Mouse (Mus musculus) ES-Bruce4 (cell line): Measurements from ENCODE around the gene Cabcoco1. TPM values are rescaled to one million over a fixed set of nuclear protein-coding genes. Genes with fewer than 3 reads are reported as not detected.

Experiments used
- H3K27ac ChIP-seq: 2 replicates; pipeline ENCODE4 v1.5.1; 2012; ENCODE audit warnings: low read length, inconsistent platforms; ENCODE audit not compliant: insufficient read depth
- H3K27me3 ChIP-seq: 2 replicates; pipeline ENCODE4 v1.6.1; 2012; ENCODE audit warnings: mild to moderate bottlenecking, low read length, inconsistent platforms; ENCODE audit not compliant: control insufficient read depth, poor library complexity, insufficient read depth, severe bottlenecking
- H3K36me3 ChIP-seq: 2 replicates; pipeline ENCODE4 v1.6.1; 2012; ENCODE audit warnings: inconsistent platforms, mild to moderate bottlenecking, low read length, moderate library complexity; ENCODE audit not compliant: control insufficient read depth, poor library complexity, insufficient read depth, severe bottlenecking
- H3K4me1 ChIP-seq: one replicate; pipeline ENCODE4 v1.8.1; 2011; ENCODE audit warnings: low read length; ENCODE audit not compliant: control insufficient read depth, insufficient read depth
- H3K4me3 ChIP-seq: 2 replicates; pipeline ENCODE4 v1.5.1; 2011; ENCODE audit warnings: low read depth, mild to moderate bottlenecking, low read length
- H3K9ac ChIP-seq: 2 replicates; pipeline ENCODE4 v1.6.1; 2012; ENCODE audit warnings: low read depth, mild to moderate bottlenecking, inconsistent platforms; ENCODE audit not compliant: poor library complexity, severe bottlenecking
- H3K9me3 ChIP-seq: replicated peaks from 2 replicates; pipeline ENCODE4 v1.6.1; 2012; ENCODE audit warnings: mild to moderate bottlenecking, low read length, inconsistent platforms; ENCODE audit not compliant: control insufficient read depth, poor library complexity, insufficient read depth, severe bottlenecking
- CTCF ChIP-seq: IDR thresholded peaks from one replicate; pipeline ENCODE4 v1.8.1; 2011; ENCODE audit warnings: low read depth, low read length
- EP300 ChIP-seq: IDR thresholded peaks from 2 replicates; pipeline ENCODE4 v1.6.1; 2011; ENCODE audit warnings: low read depth, low read length; ENCODE audit not compliant: insufficient read depth
- POLR2A ChIP-seq: IDR thresholded peaks from one replicate; pipeline ENCODE4 v1.8.1; 2011; ENCODE audit warnings: low read length; ENCODE audit not compliant: insufficient read depth
- polyA plus RNA-seq: library from polyadenylated mRNA; stranded (reverse); fragments of >200 nt; gene quantifications from 2 replicates; pipeline ENCODE4 v1.2.4, GENCODE M21; 2011; ENCODE audit warnings: low read depth; ENCODE audit not compliant: missing spikeins, insufficient read depth, insufficient read length

The Cabcoco1 gene
- polyA plus RNA-seq, 1 experiment = not detected

DNA sequence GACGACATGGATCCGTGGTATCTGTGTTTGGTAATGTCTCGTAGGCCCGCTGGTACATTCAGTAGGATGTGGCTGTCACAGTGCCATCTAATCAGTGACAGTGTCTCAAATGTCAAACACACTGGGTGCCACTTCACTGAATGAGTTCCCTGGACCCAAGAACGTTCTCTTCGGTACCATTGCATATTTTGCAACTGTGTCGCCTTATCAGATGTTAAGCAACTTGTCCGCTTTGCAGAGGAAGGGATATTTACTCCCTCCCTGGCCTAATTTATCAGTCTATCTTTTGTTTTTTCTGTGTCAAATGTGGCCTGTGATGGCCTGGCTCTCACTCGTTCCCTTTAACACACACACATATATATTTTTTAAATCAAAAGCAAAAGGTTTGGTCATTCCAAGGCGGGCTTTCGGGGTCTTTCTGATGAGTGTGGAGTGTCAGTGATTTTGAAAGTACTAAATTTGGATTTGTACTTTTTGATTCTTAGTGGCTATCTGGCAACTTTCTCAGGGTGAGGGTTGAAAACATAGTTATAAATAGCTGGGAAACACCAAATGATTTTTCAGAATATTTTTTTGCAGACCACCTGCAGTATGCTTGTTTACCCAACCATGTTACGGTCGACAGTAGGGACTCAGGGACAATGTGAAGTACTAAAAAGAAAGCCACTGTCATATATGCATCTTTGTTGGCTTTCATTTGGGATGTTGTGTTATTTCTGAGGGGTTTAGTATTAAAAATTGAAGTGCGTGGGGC is 97.2 kb downstream of the Cabcoco1 start:
- Histone ChIP-seq H3K4me1 (no peaks in the 10 kb centered on the region), H3K36me3 (no peaks in the 10 kb centered on the region), H3K27ac (no peak overlapping the region), H3K9ac (no peak overlapping the region), H3K9me3 (no peaks in the 10 kb centered on the region), H3K4me3 (no peak overlapping the region), H3K27me3 (no peaks in the 10 kb centered on the region)
- no peak for TF ChIP-seq EP300
- TF ChIP-seq POLR2A = no peak
- no peak for TF ChIP-seq CTCF

DNA sequence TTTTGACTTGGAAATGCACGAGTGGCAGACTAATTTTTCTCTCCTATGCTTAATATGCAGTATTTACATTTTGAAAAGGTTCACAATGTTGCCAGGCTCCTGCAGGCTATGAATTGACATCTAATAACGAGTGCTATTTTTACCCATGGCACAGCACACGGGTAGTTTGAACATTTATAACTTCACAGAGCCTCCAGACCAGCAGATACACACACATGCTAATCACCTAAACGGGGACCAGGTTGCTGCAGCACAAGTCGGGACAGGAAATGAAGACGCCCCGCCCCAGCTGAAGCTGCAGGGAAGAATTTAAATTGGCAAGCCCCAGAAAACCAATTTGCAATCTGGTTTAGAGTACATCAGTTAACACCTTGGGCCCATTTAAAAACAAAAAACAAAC is 98.6 kb downstream of the Cabcoco1 start:
- no peak overlapping the region for H3K9ac ChIP-seq
- H3K27me3 ChIP-seq = no peaks in the 10 kb centered on the region
- no peaks in the 10 kb centered on the region for H3K9me3 ChIP-seq
- no peaks in the 10 kb centered on the region for H3K4me1 ChIP-seq
- TF ChIP-seq EP300 (no peak), POLR2A (no peak), CTCF (no peak)
- no peak overlapping the region for H3K4me3 ChIP-seq
- no peak overlapping the region for H3K27ac ChIP-seq
- H3K36me3 ChIP-seq = no peaks in the 10 kb centered on the region

DNA sequence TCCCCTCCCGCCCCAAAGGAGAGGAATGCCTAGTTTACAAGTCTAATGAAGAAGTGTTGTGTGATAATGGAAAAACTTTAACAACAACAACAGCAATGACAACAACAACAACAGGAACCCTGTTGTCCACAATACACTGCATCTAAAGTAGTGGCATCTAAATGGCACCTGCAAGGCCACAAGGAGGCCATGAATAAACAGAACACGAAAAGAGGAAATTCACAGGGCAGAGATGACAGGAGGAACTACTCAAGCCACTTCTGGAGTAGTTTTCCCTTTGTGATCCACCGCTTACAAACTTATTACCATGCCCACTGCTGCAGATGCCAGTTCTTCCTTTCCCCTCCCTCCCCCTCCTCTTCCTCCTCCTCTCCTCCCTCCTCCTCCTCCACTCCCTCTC is 99.0 kb downstream of the Cabcoco1 start:
- Histone ChIP-seq H3K9me3 (no peaks in the 10 kb centered on the region), H3K36me3 (no peaks in the 10 kb centered on the region), H3K4me1 (no peaks in the 10 kb centered on the region), H3K27ac (no peak overlapping the region), H3K9ac (no peak overlapping the region), H3K4me3 (no peak overlapping the region), H3K27me3 (no peaks in the 10 kb centered on the region)
- no peak for TF ChIP-seq POLR2A
- TF ChIP-seq CTCF = no peak
- no peak for TF ChIP-seq EP300

DNA sequence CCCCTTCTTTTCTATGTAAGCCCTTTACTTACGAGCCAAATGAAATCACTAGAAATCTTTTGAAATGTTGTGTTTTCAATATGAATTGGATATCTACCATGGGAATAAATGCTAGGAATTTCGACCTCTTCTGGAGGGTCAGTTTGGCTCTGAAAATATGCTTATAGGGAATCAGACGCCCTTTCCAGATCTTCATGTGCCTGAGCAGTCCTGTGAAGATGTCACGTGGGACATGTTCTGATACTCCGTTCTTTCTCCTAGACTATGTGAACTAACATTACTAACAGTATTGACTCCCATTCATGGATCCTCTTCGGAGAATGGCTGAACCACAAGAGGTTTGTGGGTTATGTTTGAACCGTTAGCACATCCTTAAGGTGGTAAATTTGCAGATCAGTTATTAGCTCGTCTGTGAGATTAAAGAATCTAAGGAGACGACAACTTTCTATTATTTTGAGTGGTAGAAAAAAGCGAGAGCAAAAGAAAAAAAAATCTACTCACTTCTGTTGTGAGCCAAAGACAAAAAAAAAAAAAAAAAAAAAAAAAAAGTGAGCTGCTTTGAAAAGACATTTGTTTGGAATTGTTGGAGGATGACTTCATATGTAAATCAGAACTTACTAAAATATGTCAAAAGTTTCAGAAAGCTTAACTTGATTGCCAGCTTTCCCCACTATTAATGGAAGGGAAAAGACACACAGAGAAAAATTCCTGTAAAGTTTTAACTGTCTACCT is 99.6 kb downstream of the Cabcoco1 start:
- Histone ChIP-seq H3K36me3 (no peaks in the 10 kb centered on the region), H3K9ac (no peak overlapping the region), H3K27me3 (no peaks in the 10 kb centered on the region), H3K9me3 (no peaks in the 10 kb centered on the region), H3K4me3 (no peak overlapping the region), H3K27ac (no peak overlapping the region), H3K4me1 (no peaks in the 10 kb centered on the region)
- no peak for TF ChIP-seq CTCF
- no peak for TF ChIP-seq EP300

DNA sequence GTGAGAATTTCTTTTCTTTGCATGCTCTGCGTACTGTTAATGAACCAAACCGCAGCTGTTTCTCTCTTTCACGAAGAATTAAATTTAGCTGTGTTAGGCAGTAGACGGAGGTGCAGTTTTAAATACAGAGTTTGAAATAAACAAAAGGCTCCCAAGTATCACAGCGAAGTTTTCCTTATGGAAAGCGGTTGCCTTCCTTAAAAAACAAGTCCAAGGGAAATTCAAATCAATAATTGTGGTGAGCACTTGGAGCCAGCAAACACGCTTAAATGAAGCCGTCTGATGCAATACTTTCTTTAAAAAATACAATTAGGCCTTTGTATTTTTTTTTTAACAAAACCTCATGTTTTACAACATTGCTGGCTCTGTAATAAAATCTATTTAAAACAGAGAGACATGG is 101.2 kb downstream of the Cabcoco1 start:
- Histone ChIP-seq H3K4me1 (no peaks in the 10 kb centered on the region), H3K27ac (no peak overlapping the region), H3K27me3 (no peaks in the 10 kb centered on the region), H3K36me3 (no peaks in the 10 kb centered on the region), H3K4me3 (no peak overlapping the region), H3K9ac (no peak overlapping the region), H3K9me3 (no peaks in the 10 kb centered on the region)
- TF ChIP-seq EP300 (no peak), POLR2A (no peak)

DNA sequence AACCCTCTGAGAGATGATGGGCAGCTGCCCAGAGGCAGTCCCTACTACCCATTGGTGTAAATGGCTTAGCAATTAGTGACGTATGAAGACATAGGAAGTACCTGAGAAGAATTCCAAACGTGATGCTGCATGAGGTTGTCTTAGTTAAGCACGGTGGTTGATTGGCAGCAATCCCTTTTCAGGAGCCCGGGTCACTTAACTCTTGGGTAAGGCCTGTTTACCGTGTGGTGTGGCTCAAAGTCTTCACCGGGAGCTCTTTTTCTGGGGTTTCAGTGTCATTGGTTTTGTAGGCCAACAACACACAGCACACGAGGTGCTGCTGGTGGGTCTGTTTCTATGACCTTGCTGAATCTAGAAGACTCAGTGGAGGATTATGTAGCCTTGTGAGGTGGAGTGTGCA is 105.9 kb downstream of the Cabcoco1 start:
- no peaks in the 10 kb centered on the region for H3K4me1 ChIP-seq
- H3K9me3 ChIP-seq = no peaks in the 10 kb centered on the region
- no peak for TF ChIP-seq EP300
- TF ChIP-seq POLR2A = no peak
- no peak for TF ChIP-seq CTCF
- H3K27ac ChIP-seq = no peak overlapping the region
- H3K27me3 ChIP-seq = no peaks in the 10 kb centered on the region
- H3K9ac ChIP-seq = no peak overlapping the region
- no peaks in the 10 kb centered on the region for H3K36me3 ChIP-seq
- no peak overlapping the region for H3K4me3 ChIP-seq
